Mouse (Mus musculus) liver, embryonic 15.5 days (tissue): ENCODE data around the gene Lce3f. TPM values are rescaled to one million over a fixed set of nuclear protein-coding genes. Genes with fewer than 3 reads are reported as not detected.
A peak's percentile ranks its signal among the peaks of the same experiment; 100 is the strongest.

Source experiments
- ATAC-seq: fragments of 200-750 bp; cut with Nextera tagmentation; 2 replicates; pipeline ENCODE4 v1.8.0; 2017; ENCODE audit warnings: moderate number of reproducible peaks, mild to moderate bottlenecking, moderate library complexity; ENCODE audit not compliant: insufficient read depth
- H3K27ac ChIP-seq: fragments of 300-500 bp; sonication (generic); replicated peaks from 2 replicates; pipeline ENCODE4 v1.5.1; 2015; ENCODE audit warnings: mild to moderate bottlenecking, inconsistent platforms
- H3K27me3 ChIP-seq: fragments of 300-500 bp; sonication (generic); 2 replicates; pipeline ENCODE4 v1.6.1; 2015; ENCODE audit warnings: mild to moderate bottlenecking, inconsistent platforms
- H3K36me3 ChIP-seq: fragments of 300-500 bp; sonication (generic); replicated peaks from 2 replicates; pipeline ENCODE4 v1.6.1; 2015; ENCODE audit warnings: moderate library complexity, mild to moderate bottlenecking, inconsistent platforms
- H3K4me1 ChIP-seq: fragments of 300-500 bp; sonication (generic); replicated peaks from 2 replicates; pipeline ENCODE4 v1.6.1; 2015; ENCODE audit warnings: inconsistent platforms
- H3K4me2 ChIP-seq: fragments of 300-500 bp; sonication (generic); 2 replicates; pipeline ENCODE4 v1.6.1; 2015; ENCODE audit warnings: moderate library complexity, mild to moderate bottlenecking, inconsistent platforms
- H3K4me3 ChIP-seq: fragments of 300-500 bp; sonication (generic); replicated peaks from 2 replicates; pipeline ENCODE4 v1.5.1; 2015; ENCODE audit warnings: mild to moderate bottlenecking, inconsistent platforms
- H3K9ac ChIP-seq: fragments of 300-500 bp; sonication (generic); 2 replicates; pipeline ENCODE4 v1.6.1; 2015; ENCODE audit warnings: moderate library complexity, mild to moderate bottlenecking, inconsistent platforms
- H3K9me3 ChIP-seq: fragments of 300-500 bp; sonication (generic); replicated peaks from 2 replicates; pipeline ENCODE4 v1.6.1; 2016; ENCODE audit warnings: inconsistent platforms
- WGBS: fragments of 180-500 bp; shearing (Covaris S2); methylation state at CpG from one replicate; pipeline ENCODE4 v1.1.7; 2015; ENCODE audit warnings: mixed read lengths; ENCODE audit not compliant: insufficient replicate concordance; 5-methylcytosine and 5-hydroxymethylcytosine counted together
- polyA plus RNA-seq: library from polyadenylated mRNA; unstranded; fragments of >200 nt; fragmentation: Nextera tagmentation; extraction: Ambion mirVana; gene quantifications from 2 replicates; pipeline ENCODE4 v1.2.1, GENCODE M21; 2015

Gene Lce3f
- not detected in 2 replicates for polyA plus RNA-seq

- Histone ChIP-seq H3K4me1 (no peaks in the 10 kb centered on the region), H3K4me3 (no peak within 1 kb of the TSS), H3K9ac (no peak within 1 kb of the TSS), H3K36me3 (no peaks in the 10 kb centered on the region), H3K27ac (no peak within 1 kb of the TSS), H3K4me2 (no peak within 1 kb of the TSS), H3K27me3 (no peaks in the 10 kb centered on the region), H3K9me3 (no peaks in the 10 kb centered on the region)
- no peak for ATAC-seq
Measured at GRCm38 (mm10) chr3:92991926-92992325, at the start of gene Lce3f. TSS of gene Lce3f (plus strand) at chr3:92992226.

GRCm38 (mm10) chr3:92944186-92944585 is 47.8 kb upstream of the Lce3f start, which contains the start of gene Lce3c:
TSS of gene Lce3c (plus strand) at chr3:92944486.
- Histone ChIP-seq H3K9me3 (no peaks in the 10 kb centered on the region), H3K9ac (no peak within 1 kb of the TSS), H3K4me3 (no peak within 1 kb of the TSS), H3K27ac (no peak within 1 kb of the TSS), H3K4me1 (no peaks in the 10 kb centered on the region), H3K36me3 (no peaks in the 10 kb centered on the region), H3K4me2 (no peak within 1 kb of the TSS), H3K27me3 (no peaks in the 10 kb centered on the region)
- 52% methylated on average over 1 of the region's 1 CpGs for WGBS
- ATAC-seq = no peak

GRCm38 (mm10) chr3:92957090-92957489 is 34.9 kb upstream of the Lce3f start, which contains the start of gene Lce3d:
TSS of gene Lce3d (plus strand) at chr3:92957390.
- Histone ChIP-seq H3K36me3 (no peaks in the 10 kb centered on the region), H3K4me2 (no peak within 1 kb of the TSS), H3K9ac (no peak within 1 kb of the TSS), H3K4me3 (no peak within 1 kb of the TSS), H3K4me1 (no peaks in the 10 kb centered on the region), H3K9me3 (no peaks in the 10 kb centered on the region), H3K27me3 (no peaks in the 10 kb centered on the region), H3K27ac (no peak within 1 kb of the TSS)
- 54% methylated on average over 1 of the region's 1 CpGs for WGBS
- ATAC-seq = no peak

- H3K36me3 ChIP-seq = no peaks in the 10 kb centered on the region
- no peaks in the 10 kb centered on the region for H3K9me3 ChIP-seq
- H3K27ac ChIP-seq = no peak within 1 kb of the TSS
- no peak within 1 kb of the TSS for H3K4me3 ChIP-seq
- ATAC-seq = no peak
- no peak within 1 kb of the TSS for H3K4me2 ChIP-seq
- no peaks in the 10 kb centered on the region for H3K27me3 ChIP-seq
- no peaks in the 10 kb centered on the region for H3K4me1 ChIP-seq
- 63% methylated on average over 2 of the region's 2 CpGs for WGBS
- H3K9ac ChIP-seq = no peak within 1 kb of the TSS
Measured at GRCm38 (mm10) chr3:92966761-92967160, 25.3 kb upstream of the Lce3f start, which contains the start of gene Lce3e. TSS of gene Lce3e (plus strand) at chr3:92967061.

- H3K27ac ChIP-seq = no peak overlapping the region
- ATAC-seq = no peak
- WGBS = 61% methylated on average over 2 of the region's 2 CpGs
Measured at GRCm38 (mm10) chr3:92978484-92978883, 13.5 kb upstream of the Lce3f start.

GRCm38 (mm10) chr3:92998691-92999090 is 6.7 kb downstream of the Lce3f start:
- no peak overlapping the region for H3K4me3 ChIP-seq
- no peaks in the 10 kb centered on the region for H3K4me1 ChIP-seq
- H3K4me2 ChIP-seq = no peak overlapping the region
- no peaks in the 10 kb centered on the region for H3K27me3 ChIP-seq
- H3K27ac ChIP-seq = no peak overlapping the region
- H3K36me3 ChIP-seq = no peaks in the 10 kb centered on the region
- 6% methylated on average over 7 of the region's 7 CpGs for WGBS
- no peaks in the 10 kb centered on the region for H3K9me3 ChIP-seq
- ATAC-seq = no peak
- no peak overlapping the region for H3K9ac ChIP-seq

More at GRCm38 (mm10) chr3:92978484-92978883, 13.5 kb upstream of the Lce3f start:
- Histone ChIP-seq H3K9ac (no peak overlapping the region), H3K4me2 (no peak overlapping the region), H3K36me3 (no peaks in the 10 kb centered on the region), H3K4me3 (no peak overlapping the region), H3K27me3 (no peaks in the 10 kb centered on the region), H3K4me1 (no peaks in the 10 kb centered on the region), H3K9me3 (no peaks in the 10 kb centered on the region)

GRCm38 (mm10) chr3:93000621-93001020 is 8.6 kb downstream of the Lce3f start:
- no peaks in the 10 kb centered on the region for H3K9me3 ChIP-seq
- 59% methylated on average over 3 of the region's 3 CpGs for WGBS
- H3K27me3 ChIP-seq = no peaks in the 10 kb centered on the region
- no peaks in the 10 kb centered on the region for H3K36me3 ChIP-seq
- H3K4me3 ChIP-seq = no peak overlapping the region
- no peak overlapping the region for H3K4me2 ChIP-seq
- H3K9ac ChIP-seq = no peak overlapping the region
- no peak for ATAC-seq
- H3K27ac ChIP-seq = no peak overlapping the region
- H3K4me1 ChIP-seq = no peaks in the 10 kb centered on the region

- Histone ChIP-seq H3K4me3 (no peak overlapping the region), H3K27me3 (no peaks in the 10 kb centered on the region), H3K4me2 (no peak overlapping the region), H3K4me1 (no peaks in the 10 kb centered on the region), H3K27ac (no peak overlapping the region), H3K36me3 (no peaks in the 10 kb centered on the region), H3K9me3 (no peaks in the 10 kb centered on the region), H3K9ac (no peak overlapping the region)
- ATAC-seq = no peak
- WGBS = 47% methylated on average over 4 of the region's 4 CpGs
Measured at GRCm38 (mm10) chr3:93002843-93003242, 10.8 kb downstream of the Lce3f start.

- Histone ChIP-seq H3K9ac (no peak overlapping the region), H3K27me3 (peaks cover 18% of the 10 kb centered on the region), H3K4me3 (peak overlapping the region; percentile 34), H3K27ac (no peak overlapping the region), H3K9me3 (no peaks in the 10 kb centered on the region), H3K4me1 (no peaks in the 10 kb centered on the region), H3K4me2 (peak overlapping the region; percentile 53), H3K36me3 (no peaks in the 10 kb centered on the region)
- ATAC-seq = no peak
- WGBS = 3% methylated on average over 24 of the region's 24 CpGs
Measured at GRCm38 (mm10) chr3:93014378-93014801, 22.4 kb downstream of the Lce3f start.

GRCm38 (mm10) chr3:93014871-93015270 is 22.8 kb downstream of the Lce3f start:
- peak overlapping the region; percentile 53 for H3K4me2 ChIP-seq
- H3K4me1 ChIP-seq = no peaks in the 10 kb centered on the region
- 34% methylated on average over 5 of the region's 5 CpGs for WGBS
- no peak overlapping the region for H3K9ac ChIP-seq
- ATAC-seq = no peak
- peaks cover 18% of the 10 kb centered on the region for H3K27me3 ChIP-seq
- peak overlapping the region; percentile 34 for H3K4me3 ChIP-seq
- no peak overlapping the region for H3K27ac ChIP-seq
- H3K9me3 ChIP-seq = no peaks in the 10 kb centered on the region
- no peaks in the 10 kb centered on the region for H3K36me3 ChIP-seq

- Histone ChIP-seq H3K27ac (no peak within 1 kb of the TSS), H3K4me3 (peak within 1 kb of the TSS; percentile 34), H3K36me3 (no peaks in the 10 kb centered on the region), H3K4me1 (no peaks in the 10 kb centered on the region), H3K9me3 (no peaks in the 10 kb centered on the region), H3K9ac (no peak within 1 kb of the TSS), H3K27me3 (peaks cover 18% of the 10 kb centered on the region), H3K4me2 (peak within 1 kb of the TSS; percentile 53)
- WGBS = 31% methylated on average over 4 of the region's 4 CpGs
- no peak for ATAC-seq
Measured at GRCm38 (mm10) chr3:93015460-93016104, 23.6 kb downstream of the Lce3f start, which contains the start of gene Crct1. TSS of gene Crct1 (minus strand) at chr3:93015687.

- Histone ChIP-seq H3K27ac (no peak within 1 kb of the TSS), H3K27me3 (peaks cover 16% of the 10 kb centered on the region), H3K4me1 (no peaks in the 10 kb centered on the region), H3K4me3 (no peak within 1 kb of the TSS), H3K9me3 (no peaks in the 10 kb centered on the region), H3K9ac (no peak within 1 kb of the TSS), H3K36me3 (no peaks in the 10 kb centered on the region), H3K4me2 (no peak within 1 kb of the TSS)
- no peak for ATAC-seq
- WGBS = 72% methylated on average over 2 of the region's 2 CpGs
Measured at GRCm38 (mm10) chr3:93018960-93019359, 26.9 kb downstream of the Lce3f start, which contains the start of gene Lce1m. TSS of gene Lce1m (minus strand) at chr3:93019060.
